Mouse (Mus musculus) liver, embryonic 12.5 days (tissue): ENCODE results near the gene Gga1. TPM values are rescaled to one million over a fixed set of nuclear protein-coding genes. Genes with fewer than 3 reads are reported as not detected.

ENCODE experiments used
- ATAC-seq: fragments of 200-750 bp; cut with Nextera tagmentation; 2 replicates; pipeline ENCODE4 v1.8.0; 2017; ENCODE audit warnings: moderate number of reproducible peaks, mild to moderate bottlenecking, moderate library complexity
- H3K27ac ChIP-seq: fragments of 300-500 bp; sonication (generic); 2 replicates; pipeline ENCODE4 v1.5.1; 2016; ENCODE audit warnings: mild to moderate bottlenecking
- H3K27me3 ChIP-seq: fragments of 300-500 bp; sonication (generic); replicated peaks from 2 replicates; pipeline ENCODE4 v1.6.1; 2016; ENCODE audit warnings: mild to moderate bottlenecking, moderate library complexity
- H3K36me3 ChIP-seq: fragments of 300-500 bp; sonication (generic); 2 replicates; pipeline ENCODE4 v1.6.1; 2016; ENCODE audit warnings: mild to moderate bottlenecking, moderate library complexity
- H3K4me1 ChIP-seq: fragments of 300-500 bp; sonication (generic); 2 replicates; pipeline ENCODE4 v1.6.1; 2016
- H3K4me2 ChIP-seq: fragments of 300-500 bp; sonication (generic); 2 replicates; pipeline ENCODE4 v1.6.1; 2016; ENCODE audit warnings: mild to moderate bottlenecking, moderate library complexity
- H3K4me3 ChIP-seq: fragments of 300-500 bp; sonication (generic); 2 replicates; pipeline ENCODE4 v1.5.1; 2016; ENCODE audit warnings: mild to moderate bottlenecking, moderate library complexity
- H3K9ac ChIP-seq: fragments of 300-500 bp; sonication (generic); 2 replicates; pipeline ENCODE4 v1.6.1; 2016; ENCODE audit warnings: mild to moderate bottlenecking, moderate library complexity
- H3K9me3 ChIP-seq: fragments of 300-500 bp; sonication (generic); replicated peaks from 2 replicates; pipeline ENCODE4 v1.6.1; 2016; ENCODE audit warnings: mild to moderate bottlenecking, moderate library complexity
- WGBS: fragments of 180-500 bp; shearing (Covaris S2); methylation state at CpG from one replicate; pipeline ENCODE4 v1.1.7; 2016; ENCODE audit not compliant: insufficient replicate concordance; 5-methylcytosine and 5-hydroxymethylcytosine counted together
- polyA plus RNA-seq: library from polyadenylated mRNA; unstranded; fragments of >200 nt; fragmentation: Nextera tagmentation; extraction: Ambion mirVana; gene quantifications from 2 replicates; pipeline ENCODE4 v1.2.1, GENCODE M21; 2016

Gene Gga1
- polyA plus RNA-seq, 1 experiment from 2014 or later, result 32.2 TPM

GRCm38 (mm10) chr15:78901422-78901789 is 24.4 kb downstream of the Gga1 start:
- H3K4me3 ChIP-seq, result peak overlapping the region; percentile 76

DNA sequence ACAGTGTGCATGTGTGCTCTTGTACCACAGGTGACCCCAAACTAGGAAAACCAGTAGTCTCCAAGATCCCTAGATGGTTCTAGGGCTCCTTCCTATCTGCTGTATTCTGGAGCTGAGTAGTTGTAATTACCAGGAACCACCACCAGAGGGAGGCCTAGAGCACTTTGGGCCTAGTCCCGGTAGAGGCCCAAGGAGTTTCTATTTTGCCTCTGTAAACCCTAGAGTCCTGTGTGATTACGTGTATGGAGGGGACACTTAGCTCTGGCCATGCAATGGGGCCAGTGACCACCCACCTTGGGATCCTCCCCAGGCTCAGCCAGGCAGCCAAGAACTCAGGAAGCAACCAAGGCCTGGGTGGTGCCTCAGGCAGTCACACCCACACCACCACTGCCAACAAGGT is 26.3 kb downstream of the Gga1 start:
- 10% methylated on average over 2 of the region's 2 CpGs for WGBS
- H3K4me1 ChIP-seq, result peaks cover 46% of the 10 kb centered on the region
- H3K36me3 ChIP-seq, result peaks cover 70% of the 10 kb centered on the region
- no peak for ATAC-seq
- H3K4me2 ChIP-seq, result peak overlapping the region; percentile 39
- H3K27ac ChIP-seq, result no peak overlapping the region
- H3K27me3 ChIP-seq, result no peaks in the 10 kb centered on the region
- H3K9me3 ChIP-seq, result no peaks in the 10 kb centered on the region
- no peak overlapping the region for H3K4me3 ChIP-seq
- no peak overlapping the region for H3K9ac ChIP-seq

More at GRCm38 (mm10) chr15:78901422-78901789, 24.4 kb downstream of the Gga1 start:
- Histone ChIP-seq H3K4me2 (peak overlapping the region; percentile 90), H3K27me3 (no peaks in the 10 kb centered on the region), H3K36me3 (peaks cover 52% of the 10 kb centered on the region), H3K27ac (peak overlapping the region; percentile 88; the same call in 1 of the 2 replicates), H3K9ac (peak overlapping the region; percentile 83), H3K9me3 (no peaks in the 10 kb centered on the region), H3K4me1 (peaks cover 63% of the 10 kb centered on the region)
- WGBS, result 64% methylated on average over 8 of the region's 8 CpGs
- no peak for ATAC-seq

- H3K27ac ChIP-seq, result no peak overlapping the region
- WGBS, result 88% methylated on average over 7 of the region's 7 CpGs
- no peak overlapping the region for H3K4me3 ChIP-seq
- no peak for ATAC-seq
- H3K9me3 ChIP-seq, result no peaks in the 10 kb centered on the region
- H3K36me3 ChIP-seq, result peaks cover 89% of the 10 kb centered on the region
- no peak overlapping the region for H3K9ac ChIP-seq
- H3K27me3 ChIP-seq, result no peaks in the 10 kb centered on the region
- no peak overlapping the region for H3K4me2 ChIP-seq
- peaks cover 25% of the 10 kb centered on the region for H3K4me1 ChIP-seq
Observed at GRCm38 (mm10) chr15:78908399-78908798, 31.4 kb downstream of the Gga1 start.

- Histone ChIP-seq H3K9me3 (no peaks in the 10 kb centered on the region), H3K36me3 (peaks cover 84% of the 10 kb centered on the region), H3K27ac (no peak overlapping the region), H3K4me3 (no peak overlapping the region), H3K4me1 (peaks cover 27% of the 10 kb centered on the region), H3K4me2 (no peak overlapping the region), H3K9ac (no peak overlapping the region), H3K27me3 (no peaks in the 10 kb centered on the region)
- WGBS, result 61% methylated on average over 8 of the region's 8 CpGs
- no peak for ATAC-seq
Observed at GRCm38 (mm10) chr15:78908982-78909381, 32.0 kb downstream of the Gga1 start.

DNA sequence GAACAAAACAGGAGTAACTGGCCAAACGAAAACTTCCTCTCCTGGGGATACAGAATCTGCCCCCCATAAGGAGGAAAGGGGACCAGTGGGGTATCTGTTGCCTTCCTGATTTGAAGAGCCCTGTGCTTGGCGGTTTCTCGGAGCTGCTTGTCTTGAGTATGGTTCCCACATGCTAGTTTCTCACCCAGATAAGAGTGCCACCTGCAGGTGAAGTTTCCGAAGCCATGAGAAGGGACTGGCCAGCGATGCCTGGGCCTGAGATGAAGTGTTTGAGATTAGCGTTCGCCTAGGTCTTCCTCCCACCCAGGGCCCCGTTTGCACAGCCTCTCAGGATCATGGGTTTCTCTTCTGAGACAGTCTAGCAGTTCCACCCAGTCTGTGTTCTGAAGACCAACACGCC is 35.0 kb downstream of the Gga1 start:
- Histone ChIP-seq H3K27ac (no peak overlapping the region; the same call in 1 of the 2 replicates), H3K9me3 (no peaks in the 10 kb centered on the region), H3K4me2 (no peak overlapping the region), H3K4me1 (peaks cover 57% of the 10 kb centered on the region), H3K4me3 (no peak overlapping the region), H3K36me3 (peaks cover 64% of the 10 kb centered on the region), H3K27me3 (no peaks in the 10 kb centered on the region), H3K9ac (no peak overlapping the region)
- ATAC-seq, result no peak
- 36% methylated on average over 9 of the region's 9 CpGs for WGBS

GRCm38 (mm10) chr15:78913632-78914090 is 36.7 kb downstream of the Gga1 start, which contains the start of gene Pdxp:
Gene Pdxp (plus strand): TSS chr15:78913919.
- Histone ChIP-seq H3K4me1 (peaks cover 60% of the 10 kb centered on the region), H3K9me3 (no peaks in the 10 kb centered on the region)
- under 1% methylated on average over 51 of the region's 51 CpGs for WGBS

GRCm38 (mm10) chr15:78914091-78914822 is 37.3 kb downstream of the Gga1 start:
- no peaks in the 10 kb centered on the region for H3K9me3 ChIP-seq
- peak overlapping the region; percentile 71 for H3K4me3 ChIP-seq
- peaks cover 58% of the 10 kb centered on the region for H3K4me1 ChIP-seq
- peak overlapping the region; percentile 83 for H3K27ac ChIP-seq
- no peaks in the 10 kb centered on the region for H3K27me3 ChIP-seq
- under 1% methylated on average over 87 of the region's 87 CpGs for WGBS
- peak overlapping the region; percentile 81 for H3K9ac ChIP-seq
- H3K36me3 ChIP-seq, result peaks cover 61% of the 10 kb centered on the region
- H3K4me2 ChIP-seq, result peak overlapping the region; percentile 100
- peak; percentile 46 for ATAC-seq

More at GRCm38 (mm10) chr15:78913632-78914090, 36.7 kb downstream of the Gga1 start, which contains the start of gene Pdxp:
- H3K4me3 ChIP-seq, result peak within 1 kb of the TSS; percentile 71
- H3K4me2 ChIP-seq, result peak within 1 kb of the TSS; percentile 100
- H3K36me3 ChIP-seq, result peaks cover 61% of the 10 kb centered on the region
- ATAC-seq, result peak; percentile 87
- no peaks in the 10 kb centered on the region for H3K27me3 ChIP-seq
- peak within 1 kb of the TSS; percentile 83 for H3K27ac ChIP-seq
- peak within 1 kb of the TSS; percentile 81 for H3K9ac ChIP-seq

DNA sequence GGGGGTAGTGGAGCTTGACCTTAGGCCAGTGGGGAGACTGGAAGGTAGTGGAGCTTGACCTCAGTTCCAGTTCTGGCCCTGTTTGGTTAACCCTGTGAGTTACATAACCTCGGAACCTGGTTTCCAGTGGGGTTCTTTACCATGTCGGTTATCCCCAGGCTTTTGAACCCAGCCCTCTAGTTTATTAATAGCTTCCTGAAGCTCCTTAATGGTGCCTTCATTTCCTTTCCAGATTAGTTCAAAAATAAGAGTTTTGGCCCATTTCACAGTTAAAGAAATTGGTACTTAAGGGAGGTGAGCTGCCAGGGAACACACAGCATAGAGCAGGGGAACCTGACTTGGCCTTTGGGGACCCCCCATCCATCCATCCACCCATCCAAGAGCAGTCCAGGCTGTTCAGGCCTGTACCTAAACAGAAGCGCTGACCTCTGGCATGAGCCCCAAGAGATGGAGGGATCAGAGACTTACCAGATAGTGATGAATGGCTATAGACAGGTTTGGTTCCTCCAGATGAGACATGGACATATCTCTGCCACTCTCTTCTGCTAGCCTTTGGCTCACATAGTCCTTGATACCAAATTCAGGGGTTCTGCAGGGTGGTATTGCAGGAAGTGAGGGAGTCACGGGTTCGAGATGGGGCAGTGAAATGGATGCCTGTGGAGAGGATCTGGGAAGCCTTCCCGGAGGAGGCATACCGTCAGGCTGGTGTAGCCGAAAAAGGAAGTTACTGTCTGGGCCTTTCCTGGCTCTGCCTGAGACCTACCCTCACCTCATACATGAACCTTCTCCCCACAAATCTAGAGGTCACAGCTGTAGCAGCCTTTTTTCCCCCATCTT is 38.1 kb downstream of the Gga1 start:
- Histone ChIP-seq H3K9me3 (no peaks in the 10 kb centered on the region), H3K4me1 (peaks cover 66% of the 10 kb centered on the region), H3K4me2 (peak overlapping the region; percentile 100), H3K36me3 (peaks cover 58% of the 10 kb centered on the region), H3K4me3 (peak overlapping the region; percentile 71), H3K27ac (0 out of 2 replicates have a peak overlapping the region, but pooled peaks have one; percentile 83), H3K9ac (peak overlapping the region; percentile 81), H3K27me3 (no peaks in the 10 kb centered on the region)
- WGBS, result 39% methylated on average over 8 of the region's 8 CpGs
- no peak for ATAC-seq

- ATAC-seq, result peak; percentile 36
- Histone ChIP-seq H3K4me1 (peaks cover 72% of the 10 kb centered on the region), H3K27ac (0 out of 2 replicates have a peak overlapping the region, but pooled peaks have one; percentile 45), H3K27me3 (no peaks in the 10 kb centered on the region), H3K4me2 (peak overlapping the region; percentile 100), H3K36me3 (peaks cover 55% of the 10 kb centered on the region), H3K9ac (no peak overlapping the region), H3K4me3 (peak overlapping the region; percentile 71), H3K9me3 (no peaks in the 10 kb centered on the region)
- 5% methylated on average over 8 of the region's 8 CpGs for WGBS
Observed at GRCm38 (mm10) chr15:78915660-78916017, 38.6 kb downstream of the Gga1 start.

DNA sequence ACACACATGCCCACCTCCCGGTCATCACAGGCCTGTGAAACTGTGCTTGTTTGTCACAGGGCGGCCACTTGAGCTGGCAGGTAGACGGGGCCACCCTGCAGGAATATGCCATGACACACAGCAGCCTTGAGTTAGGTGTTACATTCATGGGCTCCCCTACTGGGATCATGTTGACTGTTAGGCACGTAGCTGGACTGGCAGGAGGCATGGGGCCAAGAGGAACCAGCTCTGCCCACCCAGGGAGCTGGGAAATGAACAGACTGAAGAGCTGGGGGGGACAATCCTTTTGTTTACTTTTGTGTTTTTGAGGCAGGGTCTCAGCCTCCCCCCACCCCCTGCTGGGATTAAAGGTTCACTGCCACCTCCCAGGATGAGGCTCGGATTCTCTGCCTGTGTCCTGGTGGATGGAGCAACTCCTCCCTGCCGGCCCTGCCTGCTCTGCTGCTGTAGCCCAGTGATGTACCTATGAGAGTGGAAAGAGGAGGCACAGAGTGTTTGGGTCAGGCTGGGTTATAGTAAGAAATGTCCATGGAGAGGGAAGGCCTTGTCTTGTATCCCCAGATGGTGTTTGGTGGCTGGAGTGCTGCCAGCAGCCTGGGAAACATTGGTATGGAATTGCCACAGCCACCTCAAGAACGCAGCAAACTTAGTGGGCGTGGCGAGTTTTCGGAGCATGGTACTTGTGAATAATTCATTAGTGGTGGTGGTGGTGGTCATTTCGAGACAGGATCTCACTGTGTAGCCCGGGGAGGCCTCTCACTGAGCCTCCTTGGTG is 39.2 kb downstream of the Gga1 start:
- Histone ChIP-seq H3K27ac (peak overlapping the region; percentile 45; the same call in 1 of the 2 replicates), H3K9ac (peak overlapping the region; percentile 44; the same call in 1 of the 2 replicates), H3K4me2 (peak overlapping the region; percentile 100), H3K4me3 (peak overlapping the region; percentile 71; the same call in 1 of the 2 replicates), H3K36me3 (peaks cover 49% of the 10 kb centered on the region), H3K9me3 (no peaks in the 10 kb centered on the region), H3K27me3 (no peaks in the 10 kb centered on the region), H3K4me1 (peaks cover 73% of the 10 kb centered on the region)
- no peak for ATAC-seq
- WGBS, result 80% methylated on average over 12 of the region's 12 CpGs

DNA sequence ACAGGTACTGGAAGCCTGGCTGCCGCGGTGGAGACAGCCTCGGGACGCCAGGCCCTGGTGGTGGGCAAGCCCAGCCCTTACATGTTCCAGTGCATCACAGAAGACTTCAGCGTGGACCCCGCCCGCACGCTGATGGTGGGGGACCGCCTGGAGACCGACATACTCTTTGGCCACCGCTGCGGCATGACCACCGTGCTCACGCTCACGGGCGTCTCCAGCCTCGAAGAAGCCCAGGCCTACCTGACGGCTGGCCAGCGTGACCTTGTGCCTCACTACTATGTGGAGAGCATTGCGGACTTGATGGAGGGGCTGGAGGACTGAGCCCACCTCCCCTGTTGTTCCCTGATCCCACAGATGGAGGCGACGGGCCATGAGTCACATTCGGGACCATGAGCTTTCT is 41.1 kb downstream of the Gga1 start:
- no peak overlapping the region for H3K4me2 ChIP-seq
- H3K27ac ChIP-seq, result 0 out of 2 replicates have a peak overlapping the region, but pooled peaks have one; percentile 13
- H3K27me3 ChIP-seq, result no peaks in the 10 kb centered on the region
- ATAC-seq, result no peak
- peaks cover 84% of the 10 kb centered on the region for H3K4me1 ChIP-seq
- WGBS, result 91% methylated on average over 23 of the region's 23 CpGs
- no peak overlapping the region for H3K4me3 ChIP-seq
- peaks cover 38% of the 10 kb centered on the region for H3K36me3 ChIP-seq
- H3K9ac ChIP-seq, result no peak overlapping the region
- no peaks in the 10 kb centered on the region for H3K9me3 ChIP-seq
